Mouse (Mus musculus): ENCODE measurements around the gene Btbd19.

DNA sequence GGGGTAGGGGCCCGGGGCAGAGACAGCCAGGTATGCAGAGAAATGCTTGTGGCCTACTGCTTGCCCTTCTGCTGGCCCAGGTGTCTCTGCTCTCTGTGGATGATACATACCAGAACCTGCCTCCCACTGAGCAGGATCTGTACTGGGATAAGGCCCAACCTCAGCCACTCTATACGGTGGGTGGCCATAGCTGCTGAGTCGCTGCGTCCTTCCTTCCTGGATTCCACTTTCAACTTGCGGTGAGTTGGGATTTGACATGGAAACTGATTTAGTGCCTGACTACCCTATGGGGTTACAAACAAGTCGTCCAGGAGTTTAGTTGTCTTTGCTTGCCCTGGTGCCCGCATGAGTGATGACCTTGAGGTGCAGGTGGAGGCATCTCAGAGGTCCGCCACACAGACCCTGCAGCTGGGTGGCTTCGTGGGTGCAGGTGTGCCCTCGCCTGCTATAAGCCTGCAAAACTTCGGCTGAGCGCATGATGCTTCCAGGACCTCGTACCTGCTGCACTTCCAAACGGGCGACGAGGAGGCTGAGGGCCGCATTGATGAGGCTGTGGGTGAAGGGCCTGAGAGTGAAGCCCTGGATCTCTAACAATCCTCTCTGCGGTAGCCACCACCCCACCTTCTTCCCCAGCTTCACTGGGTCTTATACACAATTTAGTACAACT lies 22.7 kb upstream of the Btbd19 start:
- no peak for TF ChIP-seq POLR2A (IDR thresholded peaks at IDR 0.05; ENCODE audit: insufficient read depth, low read depth, low read length)
- no peak for TF ChIP-seq CTCF (IDR thresholded peaks at IDR 0.05)
- TF ChIP-seq EP300 (IDR thresholded peaks at IDR 0.05; ENCODE audit: insufficient read depth, low read depth, low read length): no peak

All from heart, adult 2 months (tissue).